Comparison of ENCODE assay signal across 10 mouse cellular contexts in genomic region chr2:30128789-30129188, GRCm38 (mm10). TPM values are rescaled to one million over a fixed set of nuclear protein-coding genes. Genes with fewer than 3 reads are reported as not detected.
DNase-seq lines count a peak whose midpoint lies in the region; ATAC-seq and TF ChIP-seq lines count a peak whose summit lies in the region.
"Had no signal": no experiment of that assay in that cellular context is flagged by ENCODE, and none has a peak within 500 bp of the region (broad histone marks: within the 10 kb centered on the region; RNA-seq: fewer than 3 reads in every experiment).

No protein-coding gene starts in this region.

- intact Hi-C loops in left cerebral cortex, postnatal 36 days (cut with DNase I), result loop anchor here (5.0 kb wide), 1 partner anchor 34 kb away; no protein-coding TSS in a partner anchor

- DNase-seq in hindbrain, embryonic 11.5 days (ENCODE audit: low spot score), result peak; percentile 65
- peak; percentile 15 for DNase-seq in urinary bladder, postnatal 14 days (ENCODE audit: low spot score)
- DNase-seq in urinary bladder, adult 18-20 months (ENCODE audit: low spot score in 2 of 2), result no peak
- peak; percentile 58 for DNase-seq in embryo, embryonic 11 days
- DNase-seq in left cerebral cortex, postnatal 36 days (ENCODE audit: low spot score in 2 of 2), result no peak

- no peak overlapping the region for H3K27ac ChIP-seq in hindbrain, embryonic 11.5 days (ENCODE audit: low read depth, low read length)
- H3K27ac ChIP-seq in hindbrain, embryonic 13.5 days, result no peak overlapping the region
- no peak overlapping the region for H3K27ac ChIP-seq in small intestine, adult 2 months (ENCODE audit: insufficient read depth, low read depth, low read length)
- H3K27ac ChIP-seq: embryonic facial prominence, embryonic 13.5 days; limb, embryonic 15.5 days had no signal

- peak; percentile 22; the same call in 1 of the 2 replicates for TF ChIP-seq CTCF in small intestine, adult 2 months (IDR thresholded peaks at IDR 0.05; ENCODE audit: extremely low read depth, insufficient read length, insufficient replicate concordance, low read depth, low read length)

- 35% methylated on average over 2 of the region's 2 CpGs for WGBS in hindbrain, embryonic 11.5 days
- 40% methylated on average over 2 of the region's 2 CpGs for WGBS in hindbrain, embryonic 13.5 days
- 30% methylated on average over 2 of the region's 2 CpGs for WGBS in small intestine, adult 2 months

- H3K4me1 ChIP-seq in hindbrain, embryonic 11.5 days (replicated peaks; ENCODE audit: control insufficient read depth, insufficient read depth, low read length), result no peaks in the 10 kb centered on the region
- peaks cover 16% of the 10 kb centered on the region for H3K4me1 ChIP-seq in hindbrain, embryonic 13.5 days (replicated peaks)
- peaks cover 8% of the 10 kb centered on the region; the same call in 1 of the 2 replicates for H3K4me1 ChIP-seq in small intestine, adult 2 months (ENCODE audit: control insufficient read depth, insufficient read depth, insufficient read length, low read length)

- H3K9ac ChIP-seq in hindbrain, embryonic 11.5 days (ENCODE audit: low read depth, low read length), result no peak overlapping the region
- H3K9ac ChIP-seq in hindbrain, embryonic 13.5 days, result no peak overlapping the region
- H3K9ac ChIP-seq: embryonic facial prominence, embryonic 13.5 days; limb, embryonic 15.5 days had no signal

- no peaks in the 10 kb centered on the region for H3K27me3 ChIP-seq in hindbrain, embryonic 11.5 days (ENCODE audit: control insufficient read depth, insufficient read depth, low read length)
- H3K27me3 ChIP-seq in hindbrain, embryonic 13.5 days, result no peaks in the 10 kb centered on the region
- no peaks in the 10 kb centered on the region for H3K27me3 ChIP-seq in small intestine, adult 2 months (ENCODE audit: control insufficient read depth, insufficient read depth, low read length)
- H3K27me3 ChIP-seq: embryonic facial prominence, embryonic 13.5 days; limb, embryonic 15.5 days had no signal

- no peak overlapping the region for H3K4me3 ChIP-seq in hindbrain, embryonic 11.5 days (ENCODE audit: low read depth, low read length)
- no peak overlapping the region for H3K4me3 ChIP-seq in hindbrain, embryonic 13.5 days
- H3K4me3 ChIP-seq in small intestine, adult 2 months (ENCODE audit: low read depth, low read length), result no peak overlapping the region
- H3K4me3 ChIP-seq: embryonic facial prominence, embryonic 13.5 days; limb, embryonic 15.5 days had no signal

- no peaks in the 10 kb centered on the region for H3K36me3 ChIP-seq in hindbrain, embryonic 11.5 days (ENCODE audit: control insufficient read depth, insufficient read depth, low read length)
- no peaks in the 10 kb centered on the region for H3K36me3 ChIP-seq in hindbrain, embryonic 13.5 days
- H3K36me3 ChIP-seq in small intestine, adult 2 months (ENCODE audit: control insufficient read depth, insufficient read depth, low read length), result no peaks in the 10 kb centered on the region
- H3K36me3 ChIP-seq: embryonic facial prominence, embryonic 13.5 days; limb, embryonic 15.5 days had no signal

- no peak for TF ChIP-seq POLR2A in small intestine, adult 2 months (IDR thresholded peaks at IDR 0.05; ENCODE audit: low read depth, low read length)

- no peak for ATAC-seq in hindbrain, embryonic 11.5 days (ENCODE audit: low FRiP score)
- ATAC-seq in hindbrain, embryonic 13.5 days (ENCODE audit: low FRiP score), result no peak
- no peak for ATAC-seq in granulocyte monocyte progenitor cell, adult 5-6 weeks (replicated peaks; ENCODE audit: poor library complexity, severe bottlenecking)

- no peak overlapping the region for H3K4me2 ChIP-seq in hindbrain, embryonic 11.5 days (replicated peaks; ENCODE audit: low read depth, low read length)
- H3K4me2 ChIP-seq in hindbrain, embryonic 13.5 days, result no peak overlapping the region
- H3K4me2 ChIP-seq: embryonic facial prominence, embryonic 13.5 days; limb, embryonic 15.5 days had no signal

- H3K9me3 ChIP-seq in hindbrain, embryonic 11.5 days (ENCODE audit: control insufficient read depth, low read length), result no peaks in the 10 kb centered on the region
- H3K9me3 ChIP-seq in hindbrain, embryonic 13.5 days, result no peaks in the 10 kb centered on the region
- H3K9me3 ChIP-seq: embryonic facial prominence, embryonic 13.5 days; limb, embryonic 15.5 days had no signal

RNA-seq across cellular contexts. Expression of gene Zer1, which starts 4.4 kb away (rescaled TPM):
- polyA plus RNA-seq in hindbrain, embryonic 11.5 days (2014; fragmentation: Nextera tagmentation; extraction: Ambion mirVana), result 6.5 and 9.3 TPM in 2 replicates
- 14.1 and 15.2 TPM in 2 replicates for polyA plus RNA-seq in hindbrain, embryonic 13.5 days (2015; fragmentation: Nextera tagmentation; extraction: Ambion mirVana)
- 21.1 and 39.1 TPM in 2 replicates for polyA plus RNA-seq in small intestine, adult 2 months (2012; rRNA removed)
- total RNA-seq in left cerebral cortex, postnatal 36 days (2021), result 100 to 1,000 TPM; 154 to 161 TPM
- 18.3 and 22.7 TPM in 2 replicates for total RNA-seq in granulocyte monocyte progenitor cell, adult 5-6 weeks (2014; fragmentation: Nextera tagmentation)
- total RNA-seq in granulocyte monocyte progenitor cell, adult 5-6 weeks (2017), result 8.5 and 10.6 TPM in 2 replicates

RNA-seq across cellular contexts. Expression of gene Tbc1d13, which starts 4.8 kb away (rescaled TPM):
- 16.3 and 20.6 TPM in 2 replicates for polyA plus RNA-seq in hindbrain, embryonic 11.5 days (2014; fragmentation: Nextera tagmentation; extraction: Ambion mirVana)
- polyA plus RNA-seq in hindbrain, embryonic 13.5 days (2015; fragmentation: Nextera tagmentation; extraction: Ambion mirVana), result 11.9 and 14.6 TPM in 2 replicates
- 48.5 and 85.7 TPM in 2 replicates for polyA plus RNA-seq in small intestine, adult 2 months (2012; rRNA removed)
- 10 to 100 TPM; 48.0 to 63.9 TPM for total RNA-seq in left cerebral cortex, postnatal 36 days (2021)
- 65.9 and 83.5 TPM in 2 replicates for total RNA-seq in granulocyte monocyte progenitor cell, adult 5-6 weeks (2014; fragmentation: Nextera tagmentation)
- total RNA-seq in granulocyte monocyte progenitor cell, adult 5-6 weeks (2017), result 42.2 and 49.2 TPM in 2 replicates

RNA-seq across cellular contexts. Expression of gene Zdhhc12, which starts 35.3 kb away (rescaled TPM):
- polyA plus RNA-seq in hindbrain, embryonic 11.5 days (2014; fragmentation: Nextera tagmentation; extraction: Ambion mirVana), result 27.4 and 32.2 TPM in 2 replicates
- polyA plus RNA-seq in hindbrain, embryonic 13.5 days (2015; fragmentation: Nextera tagmentation; extraction: Ambion mirVana), result 24.2 TPM in 2 replicates
- 81.4 and 175 TPM in 2 replicates for polyA plus RNA-seq in small intestine, adult 2 months (2012; rRNA removed)
- 1 to 10 TPM; 7.2 to 8.6 TPM for total RNA-seq in left cerebral cortex, postnatal 36 days (2021)
- 21.5 and 24.1 TPM in 2 replicates for total RNA-seq in granulocyte monocyte progenitor cell, adult 5-6 weeks (2014; fragmentation: Nextera tagmentation)
- total RNA-seq in granulocyte monocyte progenitor cell, adult 5-6 weeks (2017), result 11.0 and 20.7 TPM in 2 replicates

RNA-seq across cellular contexts. Expression of gene Endog, which starts 42.5 kb away (rescaled TPM):
- 15.3 and 15.6 TPM in 2 replicates for polyA plus RNA-seq in hindbrain, embryonic 11.5 days (2014; fragmentation: Nextera tagmentation; extraction: Ambion mirVana)
- 14.3 and 19.3 TPM in 2 replicates for polyA plus RNA-seq in hindbrain, embryonic 13.5 days (2015; fragmentation: Nextera tagmentation; extraction: Ambion mirVana)
- polyA plus RNA-seq in small intestine, adult 2 months (2012; rRNA removed), result 109 and 147 TPM in 2 replicates
- 10 to 100 TPM; 19.3 to 25.0 TPM for total RNA-seq in left cerebral cortex, postnatal 36 days (2021)
- total RNA-seq in granulocyte monocyte progenitor cell, adult 5-6 weeks (2014; fragmentation: Nextera tagmentation), result 5.0 and 7.9 TPM in 2 replicates
- 3.2 and 8.3 TPM in 2 replicates for total RNA-seq in granulocyte monocyte progenitor cell, adult 5-6 weeks (2017)

RNA-seq across cellular contexts. Expression of gene Spout1, which starts 49.5 kb away (rescaled TPM):
- polyA plus RNA-seq in hindbrain, embryonic 11.5 days (2014; fragmentation: Nextera tagmentation; extraction: Ambion mirVana), result 62.1 and 65.9 TPM in 2 replicates
- polyA plus RNA-seq in hindbrain, embryonic 13.5 days (2015; fragmentation: Nextera tagmentation; extraction: Ambion mirVana), result 58.1 and 58.4 TPM in 2 replicates
- 10.9 and 16.8 TPM in 2 replicates for polyA plus RNA-seq in small intestine, adult 2 months (2012; rRNA removed)
- total RNA-seq in left cerebral cortex, postnatal 36 days (2021), result 10 to 100 TPM; 36.8 to 37.4 TPM
- total RNA-seq in granulocyte monocyte progenitor cell, adult 5-6 weeks (2014; fragmentation: Nextera tagmentation), result 40.2 and 58.2 TPM in 2 replicates
- 44.3 and 49.7 TPM in 2 replicates for total RNA-seq in granulocyte monocyte progenitor cell, adult 5-6 weeks (2017)

Comparison
In these comparisons a context has a peak if more than half of its experiments do, and no peak if none do; other contexts are left out.
1. DNase-seq: peak in hindbrain, embryonic 11.5 days (single experiment), urinary bladder, postnatal 14 days (single experiment) and embryo, embryonic 11 days (single experiment); none in urinary bladder, adult 18-20 months (0 of 2) and left cerebral cortex, postnatal 36 days (0 of 2).